Mouse (Mus musculus): ENCODE results near the gene Dlgap4. TPM values are rescaled to one million over a fixed set of nuclear protein-coding genes. Genes with fewer than 3 reads are reported as not detected.

Dlgap4 gene
- polyA plus RNA-seq, 2 experiments = 94.1 to 100 TPM

DNA sequence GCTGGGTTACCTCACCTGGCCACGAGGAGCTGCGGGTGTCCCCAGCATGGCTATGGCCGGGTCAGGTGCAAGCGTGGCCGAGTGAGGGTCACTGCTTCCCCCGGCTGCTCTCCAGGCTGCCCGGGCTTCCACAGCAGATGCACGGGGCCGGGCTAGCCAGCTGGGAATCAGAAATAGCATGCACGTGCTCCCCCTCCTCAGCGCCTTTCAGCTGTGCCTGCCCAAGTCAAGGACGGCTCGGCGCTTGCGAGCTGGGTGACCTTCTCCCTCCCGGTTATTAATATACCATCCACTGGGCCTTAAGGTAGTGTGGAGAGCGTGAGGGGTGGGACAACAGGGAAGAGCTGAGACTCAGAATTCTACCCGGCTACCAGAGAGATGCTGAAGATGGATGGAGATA is 11.8 kb downstream of the Dlgap4 start:
- Histone ChIP-seq H3K27ac (replicated peaks; ENCODE audit: low read depth, low read length) (no peak overlapping the region), H3K9me3 (ENCODE audit: control insufficient read depth, low read length) (no peaks in the 10 kb centered on the region), H3K27me3 (ENCODE audit: control insufficient read depth, insufficient read depth, low read length) (no peaks in the 10 kb centered on the region), H3K4me1 (ENCODE audit: control insufficient read depth, insufficient read depth, low read length) (no peaks in the 10 kb centered on the region), H3K4me2 (replicated peaks; ENCODE audit: low read depth, low read length, severe bottlenecking) (no peak overlapping the region), H3K9ac (ENCODE audit: low read depth, low read length, severe bottlenecking) (no peak overlapping the region), H3K36me3 (ENCODE audit: control insufficient read depth, insufficient read depth, low read length) (no peaks in the 10 kb centered on the region), H3K4me3 (replicated peaks; ENCODE audit: low read length) (no peak overlapping the region)
- 86% methylated on average over 18 of the region's 18 CpGs for WGBS
- DNase-seq (ENCODE audit: low spot score) (no peak), ATAC-seq (ENCODE audit: low FRiP score, low read depth) (no peak)
- TF ChIP-seq POLR2A (IDR thresholded peaks at IDR 0.05; ENCODE audit: borderline replicate concordance, extremely low read depth, insufficient read depth, insufficient read length) = no peak

GRCm38 (mm10) chr2:156626119-156626518 is 12.6 kb downstream of the Dlgap4 start:
- H3K4me1 ChIP-seq (ENCODE audit: control insufficient read depth, insufficient read depth, low read length) = no peaks in the 10 kb centered on the region
- H3K9ac ChIP-seq (ENCODE audit: low read depth, low read length, severe bottlenecking) = no peak overlapping the region
- no peak for TF ChIP-seq POLR2A (IDR thresholded peaks at IDR 0.05; ENCODE audit: borderline replicate concordance, extremely low read depth, insufficient read depth, insufficient read length)
- no peak overlapping the region for H3K27ac ChIP-seq (replicated peaks; ENCODE audit: low read depth, low read length)
- DNase-seq (ENCODE audit: low spot score) (no peak), ATAC-seq (ENCODE audit: low FRiP score, low read depth) (no peak)
- H3K27me3 ChIP-seq (ENCODE audit: control insufficient read depth, insufficient read depth, low read length) = no peaks in the 10 kb centered on the region
- WGBS = 86% methylated on average over 9 of the region's 9 CpGs
- no peak overlapping the region for H3K4me2 ChIP-seq (replicated peaks; ENCODE audit: low read depth, low read length, severe bottlenecking)
- no peak overlapping the region for H3K4me3 ChIP-seq (replicated peaks; ENCODE audit: low read length)
- no peaks in the 10 kb centered on the region for H3K9me3 ChIP-seq (ENCODE audit: control insufficient read depth, low read length)
- H3K36me3 ChIP-seq (ENCODE audit: control insufficient read depth, insufficient read depth, low read length) = no peaks in the 10 kb centered on the region

DNA sequence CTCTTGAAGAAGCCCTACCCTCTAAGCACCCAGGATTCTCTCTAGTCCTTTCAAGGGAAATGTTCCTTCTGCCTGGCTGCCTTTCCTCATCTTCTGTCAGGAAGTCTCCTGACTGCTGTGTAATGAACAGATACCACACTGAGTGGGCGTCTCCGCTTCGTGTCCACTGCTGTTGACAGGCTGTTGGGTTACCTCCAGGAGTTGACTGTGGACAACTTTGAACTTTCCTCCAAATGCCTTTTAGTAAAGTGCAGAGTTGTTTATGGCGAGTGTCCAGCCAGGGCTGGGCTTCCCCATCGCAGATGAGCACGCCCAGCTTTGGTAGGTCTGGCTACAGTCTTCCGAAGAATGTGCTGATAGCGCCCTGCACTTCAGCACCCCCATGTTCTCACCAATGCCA is 13.0 kb downstream of the Dlgap4 start:
- Histone ChIP-seq H3K4me2 (replicated peaks; ENCODE audit: low read depth, low read length, severe bottlenecking) (no peak overlapping the region), H3K9me3 (ENCODE audit: control insufficient read depth, low read length) (no peaks in the 10 kb centered on the region), H3K36me3 (ENCODE audit: control insufficient read depth, insufficient read depth, low read length) (no peaks in the 10 kb centered on the region), H3K4me3 (replicated peaks; ENCODE audit: low read length) (no peak overlapping the region), H3K4me1 (ENCODE audit: control insufficient read depth, insufficient read depth, low read length) (no peaks in the 10 kb centered on the region), H3K9ac (ENCODE audit: low read depth, low read length, severe bottlenecking) (no peak overlapping the region), H3K27ac (replicated peaks; ENCODE audit: low read depth, low read length) (no peak overlapping the region), H3K27me3 (ENCODE audit: control insufficient read depth, insufficient read depth, low read length) (no peaks in the 10 kb centered on the region)
- no peak for TF ChIP-seq POLR2A (IDR thresholded peaks at IDR 0.05; ENCODE audit: borderline replicate concordance, extremely low read depth, insufficient read depth, insufficient read length)
- 90% methylated on average over 8 of the region's 8 CpGs for WGBS
- ATAC-seq (ENCODE audit: low FRiP score, low read depth) = no peak
- no peak for DNase-seq (ENCODE audit: low spot score)

- Histone ChIP-seq H3K9ac (ENCODE audit: low read depth, low read length, severe bottlenecking) (no peak overlapping the region), H3K4me2 (replicated peaks; ENCODE audit: low read depth, low read length, severe bottlenecking) (no peak overlapping the region), H3K27me3 (ENCODE audit: control insufficient read depth, insufficient read depth, low read length) (no peaks in the 10 kb centered on the region), H3K4me3 (replicated peaks; ENCODE audit: low read length) (no peak overlapping the region), H3K4me1 (ENCODE audit: control insufficient read depth, insufficient read depth, low read length) (no peaks in the 10 kb centered on the region), H3K9me3 (ENCODE audit: control insufficient read depth, low read length) (no peaks in the 10 kb centered on the region), H3K27ac (replicated peaks; ENCODE audit: low read depth, low read length) (no peak overlapping the region), H3K36me3 (ENCODE audit: control insufficient read depth, insufficient read depth, low read length) (no peaks in the 10 kb centered on the region)
- 70% methylated on average over 17 of the region's 17 CpGs for WGBS
- no peak for DNase-seq (ENCODE audit: low spot score)
- no peak for TF ChIP-seq POLR2A (IDR thresholded peaks at IDR 0.05; ENCODE audit: borderline replicate concordance, extremely low read depth, insufficient read depth, insufficient read length)
- no peak for ATAC-seq (ENCODE audit: low FRiP score, low read depth)
These were observed 14.4 kb downstream of the Dlgap4 start for GRCm38 (mm10) chr2:156627917-156628316.

DNA sequence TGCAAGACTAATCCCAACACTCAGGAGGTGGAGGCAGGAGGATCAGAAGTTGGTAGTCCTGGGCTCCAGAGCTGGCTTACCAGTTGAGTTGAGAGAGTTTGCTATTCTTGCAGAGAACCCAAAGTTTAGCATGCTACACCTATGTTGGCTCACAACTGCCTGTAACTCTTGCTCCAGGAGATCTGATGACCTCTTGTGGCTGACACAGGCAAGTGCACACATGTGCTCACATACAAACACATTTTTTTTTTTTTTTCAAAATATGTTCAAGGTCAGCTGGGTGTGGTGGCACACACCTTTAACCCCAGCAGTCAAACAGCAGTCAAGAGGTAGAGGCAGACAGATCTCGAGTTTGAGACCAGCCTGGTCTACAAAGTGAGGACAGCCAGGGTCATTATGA is 16.8 kb downstream of the Dlgap4 start:
- H3K4me1 ChIP-seq (ENCODE audit: control insufficient read depth, insufficient read depth, low read length) = no peaks in the 10 kb centered on the region
- H3K36me3 ChIP-seq (ENCODE audit: control insufficient read depth, insufficient read depth, low read length) = no peaks in the 10 kb centered on the region
- 74% methylated on average over 1 of the region's 1 CpGs for WGBS
- ATAC-seq (ENCODE audit: low FRiP score, low read depth) = no peak
- H3K27me3 ChIP-seq (ENCODE audit: control insufficient read depth, insufficient read depth, low read length) = no peaks in the 10 kb centered on the region
- no peak overlapping the region for H3K27ac ChIP-seq (replicated peaks; ENCODE audit: low read depth, low read length)
- no peak overlapping the region for H3K4me2 ChIP-seq (replicated peaks; ENCODE audit: low read depth, low read length, severe bottlenecking)
- DNase-seq (ENCODE audit: low spot score) = no peak
- H3K9me3 ChIP-seq (ENCODE audit: control insufficient read depth, low read length) = no peaks in the 10 kb centered on the region
- no peak overlapping the region for H3K9ac ChIP-seq (ENCODE audit: low read depth, low read length, severe bottlenecking)
- TF ChIP-seq POLR2A (IDR thresholded peaks at IDR 0.05; ENCODE audit: borderline replicate concordance, extremely low read depth, insufficient read depth, insufficient read length) = no peak
- H3K4me3 ChIP-seq (replicated peaks; ENCODE audit: low read length) = no peak overlapping the region

- Histone ChIP-seq H3K9me3 (ENCODE audit: control insufficient read depth, low read length) (no peaks in the 10 kb centered on the region), H3K27me3 (ENCODE audit: control insufficient read depth, insufficient read depth, low read length) (no peaks in the 10 kb centered on the region), H3K4me1 (ENCODE audit: control insufficient read depth, insufficient read depth, low read length) (no peaks in the 10 kb centered on the region), H3K36me3 (ENCODE audit: control insufficient read depth, insufficient read depth, low read length) (no peaks in the 10 kb centered on the region), H3K9ac (ENCODE audit: low read depth, low read length, severe bottlenecking) (no peak overlapping the region), H3K4me3 (replicated peaks; ENCODE audit: low read length) (no peak overlapping the region), H3K27ac (replicated peaks; ENCODE audit: low read depth, low read length) (no peak overlapping the region), H3K4me2 (replicated peaks; ENCODE audit: low read depth, low read length, severe bottlenecking) (no peak overlapping the region)
- ATAC-seq (ENCODE audit: low FRiP score, low read depth) = no peak
- no peak for DNase-seq (ENCODE audit: low spot score)
- TF ChIP-seq POLR2A (IDR thresholded peaks at IDR 0.05; ENCODE audit: borderline replicate concordance, extremely low read depth, insufficient read depth, insufficient read length) = no peak
- WGBS = 86% methylated on average over 9 of the region's 9 CpGs
These were observed 19.2 kb downstream of the Dlgap4 start for GRCm38 (mm10) chr2:156632721-156633120.

Data from limb, embryonic 14.5 days (tissue).